Mouse (Mus musculus): ENCODE measurements around the gene Acp7.

Gene Acp7

GRCm38 (mm10) chr7:28576271-28576914 lies 54.7 kb downstream of the Acp7 start:
- DNase-seq (ENCODE audit: low read depth, low spot score): no peak

GRCm38 (mm10) chr7:28575597-28575996 lies 55.5 kb downstream of the Acp7 start:
- no peak for DNase-seq (ENCODE audit: low read depth, low spot score)

GRCm38 (mm10) chr7:28573236-28573635 lies 57.9 kb downstream of the Acp7 start:
- DNase-seq (ENCODE audit: low read depth, low spot score): no peak

- no peak for DNase-seq (ENCODE audit: low read depth, low spot score)
Observed at GRCm38 (mm10) chr7:28572689-28573088, 58.4 kb downstream of the Acp7 start.

GRCm38 (mm10) chr7:28570982-28571682 lies 60.0 kb downstream of the Acp7 start:
- no peak for DNase-seq (ENCODE audit: low read depth, low spot score)

GRCm38 (mm10) chr7:28570291-28570981 lies 60.7 kb downstream of the Acp7 start:
- no peak for DNase-seq (ENCODE audit: low read depth, low spot score)

GRCm38 (mm10) chr7:28568253-28568652 lies 62.9 kb downstream of the Acp7 start:
- DNase-seq (ENCODE audit: low read depth, low spot score): peak; percentile 43

- no peak for DNase-seq (ENCODE audit: low read depth, low spot score)
Observed at GRCm38 (mm10) chr7:28567539-28567938, 63.6 kb downstream of the Acp7 start.

- no peak for DNase-seq (ENCODE audit: low read depth, low spot score)
Observed at GRCm38 (mm10) chr7:28565407-28565806, 65.7 kb downstream of the Acp7 start.

GRCm38 (mm10) chr7:28562951-28563350 lies 68.2 kb downstream of the Acp7 start:
- DNase-seq (ENCODE audit: low read depth, low spot score): no peak

GRCm38 (mm10) chr7:28562371-28562770 lies 68.8 kb downstream of the Acp7 start:
- DNase-seq (ENCODE audit: low read depth, low spot score): no peak

- DNase-seq (ENCODE audit: low read depth, low spot score): no peak
Observed at GRCm38 (mm10) chr7:28561967-28562366, 69.2 kb downstream of the Acp7 start.

- DNase-seq (ENCODE audit: low read depth, low spot score): no peak
Observed at GRCm38 (mm10) chr7:28560856-28561255, 70.3 kb downstream of the Acp7 start.

- DNase-seq (ENCODE audit: low read depth, low spot score): no peak
Observed at GRCm38 (mm10) chr7:28558486-28558885, 72.6 kb downstream of the Acp7 start.

- DNase-seq (ENCODE audit: low read depth, low spot score): no peak
Observed at GRCm38 (mm10) chr7:28557708-28558107, 73.4 kb downstream of the Acp7 start.

All from retina, adult 2 months (tissue).